Mouse (Mus musculus): ENCODE data around the gene Mob4. TPM values are rescaled to one million over a fixed set of nuclear protein-coding genes. Genes with fewer than 3 reads are reported as not detected.

Gene Mob4
- polyA plus RNA-seq, 1 experiment from 2014 or later = 40.1 TPM

DNA sequence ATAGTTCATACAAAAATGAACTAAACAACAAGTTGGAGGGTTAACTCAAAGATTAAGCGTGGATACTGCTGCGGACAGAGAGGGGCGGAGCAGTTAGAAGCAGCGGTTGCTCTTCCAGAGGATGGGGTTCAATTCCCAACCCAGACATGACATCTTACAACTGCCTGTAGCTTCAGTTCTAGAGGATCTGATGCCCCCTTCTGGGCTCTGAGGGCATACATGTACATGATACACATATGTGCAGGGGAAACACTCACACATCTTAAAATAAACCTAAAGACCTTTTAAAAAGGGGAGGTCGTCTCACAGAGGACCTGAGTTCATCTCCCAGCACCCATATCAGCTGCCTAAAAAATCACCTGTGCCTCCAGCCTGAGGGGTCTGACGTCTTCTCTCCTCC lies 54.7 kb downstream of the Mob4 start:
- DNase-seq (no peak), ATAC-seq (no peak)
- Histone ChIP-seq H3K4me3 (ENCODE audit: low read depth, low read length) (no peak overlapping the region), H3K9ac (replicated peaks) (no peak overlapping the region), H3K27me3 (ENCODE audit: insufficient read depth, low read length) (no peaks in the 10 kb centered on the region), H3K27ac (ENCODE audit: low read depth) (no peak overlapping the region), H3K36me3 (replicated peaks; ENCODE audit: insufficient read depth, low read length) (no peaks in the 10 kb centered on the region), H3K4me2 (ENCODE audit: low read depth, low read length) (no peak overlapping the region), H3K4me1 (ENCODE audit: insufficient read depth) (no peaks in the 10 kb centered on the region), H3K9me3 (ENCODE audit: low read length) (no peaks in the 10 kb centered on the region)
- WGBS (ENCODE audit: insufficient replicate concordance) = 73% methylated on average over 6 of the region's 6 CpGs
- peak; percentile 53 for TF ChIP-seq CTCF (IDR thresholded peaks at IDR 0.05; ENCODE audit: low read depth)
- TF ChIP-seq EP300 (IDR thresholded peaks at IDR 0.05; ENCODE audit: low read depth) = no peak

DNA sequence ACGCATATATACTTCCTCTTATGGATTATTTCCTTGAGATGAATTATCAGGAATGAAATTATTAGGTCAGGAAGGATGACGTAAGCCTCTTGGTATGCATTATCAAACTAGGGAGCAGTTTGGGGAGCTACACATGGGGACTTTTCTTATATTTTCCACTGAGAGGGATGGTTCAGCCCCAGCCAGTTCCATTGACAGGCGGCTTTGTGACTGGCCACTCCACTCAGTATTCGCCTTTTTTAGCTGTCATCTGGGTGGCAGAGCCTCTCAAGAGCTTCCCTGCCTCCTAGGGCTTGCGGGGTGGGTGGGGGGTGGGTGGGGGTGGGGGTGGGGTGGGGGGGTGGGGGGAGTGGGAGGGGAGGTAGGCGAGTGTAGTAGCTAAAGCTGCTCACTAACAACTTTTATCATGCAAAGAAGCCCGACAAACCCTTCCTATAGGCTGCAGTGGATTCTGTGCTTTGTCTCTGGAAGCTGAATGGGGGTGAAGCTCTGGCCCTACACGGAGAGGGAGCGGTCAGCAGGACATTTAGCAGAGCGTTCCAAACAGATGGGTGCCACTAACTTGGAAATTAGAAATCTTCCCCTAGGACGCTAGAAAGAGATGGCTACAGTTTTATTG lies 55.7 kb downstream of the Mob4 start:
- no peak for ATAC-seq
- Histone ChIP-seq H3K9me3 (ENCODE audit: low read length) (no peaks in the 10 kb centered on the region), H3K4me3 (ENCODE audit: low read depth, low read length) (no peak overlapping the region), H3K36me3 (replicated peaks; ENCODE audit: insufficient read depth, low read length) (no peaks in the 10 kb centered on the region), H3K9ac (replicated peaks) (no peak overlapping the region), H3K27ac (ENCODE audit: low read depth) (no peak overlapping the region), H3K4me2 (ENCODE audit: low read depth, low read length) (no peak overlapping the region), H3K4me1 (ENCODE audit: insufficient read depth) (no peaks in the 10 kb centered on the region), H3K27me3 (ENCODE audit: insufficient read depth, low read length) (no peaks in the 10 kb centered on the region)
- WGBS (ENCODE audit: insufficient replicate concordance) = 48% methylated on average over 11 of the region's 11 CpGs
- TF ChIP-seq CTCF (IDR thresholded peaks at IDR 0.05; ENCODE audit: low read depth) = no peak
- TF ChIP-seq EP300 (IDR thresholded peaks at IDR 0.05; ENCODE audit: low read depth) = no peak
- DNase-seq = no peak

DNA sequence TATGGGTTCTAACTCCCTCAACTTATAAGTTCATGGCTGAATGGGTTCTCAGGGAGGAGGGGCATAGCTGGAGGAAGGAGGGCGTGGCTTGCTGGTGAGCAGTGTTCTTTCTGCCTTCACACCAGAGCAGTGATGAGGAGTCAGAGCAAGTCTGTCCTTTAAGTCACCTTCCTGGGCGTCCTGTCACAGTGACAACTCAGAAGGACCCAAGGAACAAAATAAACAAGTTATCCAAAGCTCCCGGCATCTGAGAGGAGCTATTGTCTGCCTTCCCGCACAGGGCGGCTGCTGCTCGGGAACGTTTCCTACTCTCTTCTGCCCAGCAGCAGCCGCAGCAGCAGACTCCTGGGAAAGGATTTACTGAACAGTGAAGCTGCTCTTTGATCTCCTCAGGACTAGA lies 61.0 kb downstream of the Mob4 start:
- DNase-seq = no peak
- Histone ChIP-seq H3K27me3 (ENCODE audit: insufficient read depth, low read length) (no peaks in the 10 kb centered on the region), H3K4me2 (ENCODE audit: low read depth, low read length) (0 out of 2 replicates have a peak overlapping the region, but pooled peaks have one; percentile 51), H3K4me1 (ENCODE audit: insufficient read depth) (peaks cover 2% of the 10 kb centered on the region; the same call in 1 of the 2 replicates), H3K9ac (replicated peaks) (no peak overlapping the region), H3K4me3 (ENCODE audit: low read depth, low read length) (no peak overlapping the region), H3K36me3 (replicated peaks; ENCODE audit: insufficient read depth, low read length) (no peaks in the 10 kb centered on the region), H3K9me3 (ENCODE audit: low read length) (no peaks in the 10 kb centered on the region), H3K27ac (ENCODE audit: low read depth) (no peak overlapping the region)
- no peak for TF ChIP-seq EP300 (IDR thresholded peaks at IDR 0.05; ENCODE audit: low read depth)
- no peak for TF ChIP-seq CTCF (IDR thresholded peaks at IDR 0.05; ENCODE audit: low read depth)
- ATAC-seq = no peak
- 27% methylated on average over 8 of the region's 8 CpGs for WGBS (ENCODE audit: insufficient replicate concordance)

DNA sequence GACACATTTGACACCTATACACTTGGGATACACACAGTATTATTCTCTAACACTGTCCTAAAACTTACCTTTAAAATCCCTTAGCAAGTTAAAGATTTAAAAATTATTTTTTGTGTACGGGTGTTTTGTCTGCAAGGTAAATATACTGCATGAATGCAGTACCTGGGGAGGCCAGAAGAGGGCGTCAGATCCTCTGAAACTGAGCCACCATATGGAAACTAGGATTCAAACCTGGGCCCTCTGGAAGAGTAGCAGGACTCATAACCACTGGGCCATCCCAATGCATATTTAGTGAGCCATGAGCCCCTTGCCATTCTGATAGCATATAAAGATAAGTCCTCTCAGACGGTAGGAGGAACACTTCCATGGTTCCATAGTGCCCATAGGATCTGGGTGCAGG lies 61.8 kb downstream of the Mob4 start:
- no peaks in the 10 kb centered on the region for H3K27me3 ChIP-seq (ENCODE audit: insufficient read depth, low read length)
- H3K9me3 ChIP-seq (ENCODE audit: low read length) = no peaks in the 10 kb centered on the region
- no peak overlapping the region for H3K4me2 ChIP-seq (ENCODE audit: low read depth, low read length)
- H3K27ac ChIP-seq (ENCODE audit: low read depth) = no peak overlapping the region
- no peak overlapping the region for H3K4me3 ChIP-seq (ENCODE audit: low read depth, low read length)
- WGBS (ENCODE audit: insufficient replicate concordance) = 45% methylated on average over 3 of the region's 3 CpGs
- no peak for TF ChIP-seq EP300 (IDR thresholded peaks at IDR 0.05; ENCODE audit: low read depth)
- peak; percentile 73 for TF ChIP-seq CTCF (IDR thresholded peaks at IDR 0.05; ENCODE audit: low read depth)
- H3K36me3 ChIP-seq (replicated peaks; ENCODE audit: insufficient read depth, low read length) = no peaks in the 10 kb centered on the region
- peaks cover 2% of the 10 kb centered on the region; the same call in 1 of the 2 replicates for H3K4me1 ChIP-seq (ENCODE audit: insufficient read depth)
- ATAC-seq (no peak), DNase-seq (peak; percentile 49)
- no peak overlapping the region for H3K9ac ChIP-seq (replicated peaks)

DNA sequence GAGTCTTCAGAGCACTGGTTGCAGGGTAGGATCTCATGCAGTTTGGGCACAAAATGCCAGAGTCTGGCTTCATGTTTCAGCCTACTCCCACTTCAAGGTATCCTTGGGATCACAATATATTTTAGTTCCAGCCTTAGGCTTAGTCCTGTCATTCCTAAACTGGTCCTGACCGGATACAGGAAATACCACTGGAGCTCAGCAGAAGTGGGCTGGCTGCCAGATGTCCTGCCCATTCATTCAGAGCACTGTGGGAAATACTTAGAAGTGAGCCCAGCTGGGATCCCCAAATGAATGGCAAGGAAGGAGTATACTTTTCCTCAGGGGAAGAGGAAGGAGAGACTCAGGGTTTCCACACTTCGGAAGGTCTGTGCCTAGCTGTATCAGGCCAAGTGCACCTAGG lies 62.3 kb downstream of the Mob4 start:
- Histone ChIP-seq H3K4me2 (ENCODE audit: low read depth, low read length) (no peak overlapping the region), H3K27ac (ENCODE audit: low read depth) (no peak overlapping the region), H3K9me3 (ENCODE audit: low read length) (no peaks in the 10 kb centered on the region), H3K9ac (replicated peaks) (no peak overlapping the region), H3K27me3 (ENCODE audit: insufficient read depth, low read length) (no peaks in the 10 kb centered on the region), H3K4me3 (ENCODE audit: low read depth, low read length) (no peak overlapping the region), H3K36me3 (replicated peaks; ENCODE audit: insufficient read depth, low read length) (no peaks in the 10 kb centered on the region), H3K4me1 (ENCODE audit: insufficient read depth) (peaks cover 2% of the 10 kb centered on the region; the same call in 1 of the 2 replicates)
- DNase-seq (no peak), ATAC-seq (no peak)
- no peak for TF ChIP-seq CTCF (IDR thresholded peaks at IDR 0.05; ENCODE audit: low read depth)
- TF ChIP-seq EP300 (IDR thresholded peaks at IDR 0.05; ENCODE audit: low read depth) = no peak
- WGBS (ENCODE audit: insufficient replicate concordance) = 72% methylated on average over 2 of the region's 2 CpGs

DNA sequence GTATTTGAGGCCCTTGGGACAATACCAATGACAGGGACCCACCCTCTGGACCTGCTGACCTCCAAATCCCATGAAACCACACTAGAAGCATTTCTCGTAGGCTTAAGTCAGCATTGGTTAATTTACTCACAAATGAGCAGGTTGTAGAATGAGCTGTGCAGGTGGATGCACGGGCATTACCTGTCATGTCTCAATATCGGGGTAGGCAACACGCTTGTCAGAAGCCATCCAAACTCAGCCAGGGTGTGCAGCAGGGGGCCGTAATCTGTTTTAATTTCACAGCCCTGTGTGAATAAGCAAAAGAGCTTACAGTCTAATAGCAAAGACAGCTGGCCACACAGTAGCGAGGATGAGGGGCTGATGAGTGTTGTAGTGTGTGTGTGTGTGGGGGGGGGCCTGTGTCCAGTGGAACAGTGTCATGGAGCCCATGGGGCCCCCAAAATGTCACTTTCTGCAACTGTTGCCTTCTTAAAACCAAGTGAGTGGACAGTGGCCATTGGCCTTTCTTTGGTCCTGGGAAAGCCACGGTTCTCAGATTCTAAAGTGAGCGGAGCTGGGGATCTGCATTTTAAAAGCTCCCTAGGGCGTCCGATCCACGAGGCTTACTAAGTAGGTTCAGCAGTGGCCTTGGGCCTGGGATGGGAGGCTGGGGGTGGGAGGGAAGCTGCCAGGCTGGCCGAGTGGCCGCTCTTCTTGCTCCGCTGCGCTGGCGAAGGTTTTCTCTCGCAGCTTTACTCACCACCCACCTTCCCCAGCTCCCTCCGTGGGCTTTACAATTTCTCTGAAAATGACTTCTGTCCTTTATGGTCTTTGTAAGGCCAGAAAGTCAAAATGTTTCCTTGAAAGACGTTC lies 63.3 kb downstream of the Mob4 start:
- Histone ChIP-seq H3K4me1 (ENCODE audit: insufficient read depth) (peaks cover 2% of the 10 kb centered on the region; the same call in 1 of the 2 replicates), H3K9me3 (ENCODE audit: low read length) (no peaks in the 10 kb centered on the region), H3K36me3 (replicated peaks; ENCODE audit: insufficient read depth, low read length) (no peaks in the 10 kb centered on the region), H3K4me3 (ENCODE audit: low read depth, low read length) (no peak overlapping the region), H3K4me2 (ENCODE audit: low read depth, low read length) (no peak overlapping the region), H3K27me3 (ENCODE audit: insufficient read depth, low read length) (no peaks in the 10 kb centered on the region), H3K9ac (replicated peaks) (no peak overlapping the region), H3K27ac (ENCODE audit: low read depth) (no peak overlapping the region)
- no peak for DNase-seq
- TF ChIP-seq CTCF (IDR thresholded peaks at IDR 0.05; ENCODE audit: low read depth) = no peak
- no peak for TF ChIP-seq EP300 (IDR thresholded peaks at IDR 0.05; ENCODE audit: low read depth)
- ATAC-seq = no peak
- 72% methylated on average over 19 of the region's 19 CpGs for WGBS (ENCODE audit: insufficient replicate concordance)
